Mouse (Mus musculus): Measurements from ENCODE around the gene Fzr1. TPM values are rescaled to one million over a fixed set of nuclear protein-coding genes. Genes with fewer than 3 reads are reported as not detected.

Fzr1 gene
- polyA plus RNA-seq, 1 experiment from 2014 or later = 127 TPM

DNA sequence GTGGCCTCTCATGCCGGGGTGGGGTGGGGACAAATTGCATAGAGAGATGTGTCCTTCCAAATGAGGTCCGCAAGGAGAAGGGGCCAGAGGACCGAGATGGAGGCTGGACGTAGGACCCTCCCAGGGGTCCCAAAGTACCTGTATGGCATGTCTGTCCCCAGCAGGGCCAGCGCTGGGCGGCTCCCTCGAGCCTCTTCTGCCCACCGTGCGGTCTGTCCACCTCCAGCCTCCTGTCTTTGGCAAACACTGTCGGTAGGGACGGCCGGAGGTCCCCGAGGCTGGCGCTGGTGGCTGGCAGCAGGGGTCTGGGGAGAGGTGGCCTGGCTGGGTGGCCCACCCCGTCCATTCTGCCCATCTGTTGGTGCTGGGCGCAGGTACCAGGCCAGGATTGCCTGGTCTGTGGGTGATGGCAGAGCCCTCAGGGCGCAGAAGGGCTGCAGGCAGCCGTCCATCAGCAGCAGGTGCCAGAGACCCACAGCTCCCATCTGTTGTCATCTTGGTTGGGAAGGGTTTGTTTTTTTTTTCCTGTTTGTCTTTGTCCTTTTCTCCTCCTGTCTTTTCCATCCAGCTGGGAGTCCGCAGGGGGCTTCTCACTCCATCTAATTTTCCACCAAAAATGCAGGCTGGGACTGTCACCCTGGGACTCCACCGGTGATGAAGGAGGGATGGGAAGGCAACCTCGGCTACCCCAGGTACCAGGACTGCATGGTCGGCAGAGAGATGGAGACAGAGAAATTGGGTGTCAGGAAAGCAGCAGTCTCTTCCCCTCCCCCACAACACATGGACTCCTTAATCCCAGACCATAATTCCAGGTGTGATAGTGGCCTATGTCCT, 22.3 kb upstream of the Fzr1 start:
- H3K27me3 ChIP-seq = peaks cover 32% of the 10 kb centered on the region
- no peak overlapping the region for H3K4me3 ChIP-seq (replicated peaks)
- no peak overlapping the region for H3K4me2 ChIP-seq
- no peaks in the 10 kb centered on the region for H3K9me3 ChIP-seq (replicated peaks)
- H3K9ac ChIP-seq = no peak overlapping the region
- peaks cover 43% of the 10 kb centered on the region for H3K4me1 ChIP-seq (replicated peaks)
- no peak for ATAC-seq (ENCODE audit: insufficient read depth)
- H3K27ac ChIP-seq (replicated peaks) = no peak overlapping the region
- WGBS (ENCODE audit: insufficient replicate concordance) = 79% methylated on average over 22 of the region's 22 CpGs
- H3K36me3 ChIP-seq (replicated peaks) = peaks cover 17% of the 10 kb centered on the region

- H3K4me2 ChIP-seq = no peak overlapping the region
Measured at GRCm38 (mm10) chr10:81399798-81400308, 21.5 kb upstream of the Fzr1 start.

GRCm38 (mm10) chr10:81399296-81399695, 21.0 kb upstream of the Fzr1 start:
- Histone ChIP-seq H3K9me3 (replicated peaks) (no peaks in the 10 kb centered on the region), H3K4me1 (replicated peaks) (peaks cover 32% of the 10 kb centered on the region), H3K9ac (no peak overlapping the region), H3K4me2 (no peak overlapping the region), H3K27me3 (peaks cover 21% of the 10 kb centered on the region), H3K4me3 (replicated peaks) (no peak overlapping the region), H3K36me3 (replicated peaks) (peaks cover 17% of the 10 kb centered on the region), H3K27ac (replicated peaks) (no peak overlapping the region)
- 76% methylated on average over 5 of the region's 5 CpGs for WGBS (ENCODE audit: insufficient replicate concordance)
- no peak for ATAC-seq (ENCODE audit: insufficient read depth)

More at GRCm38 (mm10) chr10:81399798-81400308, 21.5 kb upstream of the Fzr1 start:
- Histone ChIP-seq H3K4me1 (replicated peaks) (peaks cover 37% of the 10 kb centered on the region), H3K9me3 (replicated peaks) (no peaks in the 10 kb centered on the region), H3K27me3 (peaks cover 26% of the 10 kb centered on the region), H3K27ac (replicated peaks) (no peak overlapping the region), H3K4me3 (replicated peaks) (no peak overlapping the region), H3K36me3 (replicated peaks) (peaks cover 17% of the 10 kb centered on the region), H3K9ac (no peak overlapping the region)
- 78% methylated on average over 18 of the region's 18 CpGs for WGBS (ENCODE audit: insufficient replicate concordance)
- ATAC-seq (ENCODE audit: insufficient read depth) = no peak

GRCm38 (mm10) chr10:81396749-81397148, 18.4 kb upstream of the Fzr1 start:
- Histone ChIP-seq H3K27ac (replicated peaks) (no peak overlapping the region), H3K4me2 (no peak overlapping the region), H3K9ac (no peak overlapping the region), H3K36me3 (replicated peaks) (peaks cover 17% of the 10 kb centered on the region), H3K4me3 (replicated peaks) (no peak overlapping the region), H3K27me3 (peaks cover 3% of the 10 kb centered on the region; the same call in 1 of the 2 replicates), H3K9me3 (replicated peaks) (no peaks in the 10 kb centered on the region), H3K4me1 (replicated peaks) (peaks cover 32% of the 10 kb centered on the region)
- no peak for ATAC-seq (ENCODE audit: insufficient read depth)
- WGBS (ENCODE audit: insufficient replicate concordance) = 81% methylated on average over 5 of the region's 5 CpGs

GRCm38 (mm10) chr10:81395865-81396264, 17.5 kb upstream of the Fzr1 start:
- no peak overlapping the region for H3K4me3 ChIP-seq (replicated peaks)
- WGBS (ENCODE audit: insufficient replicate concordance) = 67% methylated on average over 4 of the region's 4 CpGs
- H3K9ac ChIP-seq = no peak overlapping the region
- H3K36me3 ChIP-seq (replicated peaks) = peaks cover 17% of the 10 kb centered on the region
- no peak for ATAC-seq (ENCODE audit: insufficient read depth)
- H3K9me3 ChIP-seq (replicated peaks) = no peaks in the 10 kb centered on the region
- peaks cover 3% of the 10 kb centered on the region; the same call in 1 of the 2 replicates for H3K27me3 ChIP-seq
- no peak overlapping the region for H3K27ac ChIP-seq (replicated peaks)
- H3K4me2 ChIP-seq = no peak overlapping the region
- peaks cover 23% of the 10 kb centered on the region for H3K4me1 ChIP-seq (replicated peaks)

GRCm38 (mm10) chr10:81395127-81395526, 16.8 kb upstream of the Fzr1 start:
- Histone ChIP-seq H3K9me3 (replicated peaks) (no peaks in the 10 kb centered on the region), H3K27ac (replicated peaks) (no peak overlapping the region), H3K27me3 (no peaks in the 10 kb centered on the region; the same call in 1 of the 2 replicates), H3K4me3 (replicated peaks) (no peak overlapping the region), H3K4me2 (no peak overlapping the region), H3K9ac (no peak overlapping the region), H3K4me1 (replicated peaks) (peaks cover 26% of the 10 kb centered on the region), H3K36me3 (replicated peaks) (peaks cover 9% of the 10 kb centered on the region)
- 11% methylated on average over 5 of the region's 5 CpGs for WGBS (ENCODE audit: insufficient replicate concordance)
- ATAC-seq (ENCODE audit: insufficient read depth) = no peak

DNA sequence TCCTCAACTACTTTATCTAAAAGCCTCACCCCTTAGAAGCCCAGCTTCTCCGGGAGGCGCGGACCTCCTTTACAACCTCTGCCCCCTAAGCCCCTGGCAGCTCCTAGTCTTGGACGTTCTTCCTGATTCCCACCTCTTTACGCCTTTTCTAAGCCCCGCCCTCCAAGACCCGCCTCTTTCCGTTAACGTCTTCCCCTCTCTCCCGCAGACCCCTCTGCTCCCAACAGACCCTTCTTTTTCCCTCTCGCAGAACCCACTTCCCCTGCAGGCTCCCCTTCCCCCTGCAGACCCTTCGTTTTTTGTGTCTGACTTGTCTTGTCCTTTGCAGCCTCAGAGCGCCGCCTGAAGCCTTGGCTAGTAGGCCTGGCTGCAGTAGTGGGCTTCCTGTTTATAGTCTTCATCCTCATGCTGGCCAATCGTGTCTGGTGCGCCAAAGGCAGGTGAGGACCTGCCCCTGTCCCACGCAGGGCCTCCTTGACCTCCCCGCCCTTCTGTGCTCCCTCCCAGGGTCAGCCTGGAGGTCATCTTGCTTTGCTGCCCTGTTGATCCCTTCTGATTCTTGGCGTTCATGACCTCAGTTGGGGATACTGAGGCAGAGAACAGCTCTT, 15.2 kb upstream of the Fzr1 start:
- H3K9me3 ChIP-seq (replicated peaks) = no peaks in the 10 kb centered on the region
- no peaks in the 10 kb centered on the region; the same call in 1 of the 2 replicates for H3K27me3 ChIP-seq
- H3K4me1 ChIP-seq (replicated peaks) = peaks cover 42% of the 10 kb centered on the region
- peaks cover under 1% of the 10 kb centered on the region for H3K36me3 ChIP-seq (replicated peaks)
- no peak for ATAC-seq (ENCODE audit: insufficient read depth)
- 7% methylated on average over 19 of the region's 19 CpGs for WGBS (ENCODE audit: insufficient replicate concordance)
- H3K4me3 ChIP-seq (replicated peaks) = peak overlapping the region; percentile 34
- H3K27ac ChIP-seq (replicated peaks) = peak overlapping the region; percentile 19; the same call in 1 of the 2 replicates
- peak overlapping the region; percentile 11; the same call in 1 of the 2 replicates for H3K9ac ChIP-seq
- H3K4me2 ChIP-seq = peak overlapping the region; percentile 63

GRCm38 (mm10) chr10:81392781-81393185, 14.5 kb upstream of the Fzr1 start, which contains the start of gene Smim24:
Smim24 (plus strand) TSS chr10:81393051.
- 41% methylated on average over 14 of the region's 14 CpGs for WGBS (ENCODE audit: insufficient replicate concordance)

DNA sequence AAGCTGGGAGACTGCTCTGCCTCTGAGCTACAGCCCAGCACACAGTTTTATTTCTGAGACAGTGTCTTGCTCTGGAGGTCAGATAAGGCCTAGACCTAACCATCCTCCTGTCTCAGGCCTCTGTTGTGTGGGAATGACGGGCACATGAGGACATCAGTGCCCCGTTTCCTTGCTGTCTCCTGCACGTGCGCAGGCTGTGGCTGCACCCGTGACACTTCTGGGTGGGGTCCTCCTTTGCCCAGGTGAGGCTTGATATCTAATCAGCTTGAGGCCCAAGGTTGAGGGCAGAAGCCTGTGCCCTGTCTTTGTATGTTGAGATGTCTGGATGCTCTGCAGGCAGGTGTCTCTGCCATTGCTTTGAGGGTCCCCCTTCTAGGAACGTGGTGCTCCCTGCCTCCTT, 14.0 kb upstream of the Fzr1 start:
- WGBS (ENCODE audit: insufficient replicate concordance) = 58% methylated on average over 6 of the region's 6 CpGs
- Histone ChIP-seq H3K27me3 (no peaks in the 10 kb centered on the region; the same call in 1 of the 2 replicates), H3K4me3 (replicated peaks) (no peak overlapping the region), H3K4me2 (no peak overlapping the region), H3K9ac (no peak overlapping the region), H3K9me3 (replicated peaks) (no peaks in the 10 kb centered on the region), H3K27ac (replicated peaks) (no peak overlapping the region), H3K36me3 (replicated peaks) (peaks cover 14% of the 10 kb centered on the region), H3K4me1 (replicated peaks) (peaks cover 49% of the 10 kb centered on the region)
- no peak for ATAC-seq (ENCODE audit: insufficient read depth)

More at GRCm38 (mm10) chr10:81392781-81393185, 14.5 kb upstream of the Fzr1 start, which contains the start of gene Smim24:
- no peak for ATAC-seq (ENCODE audit: insufficient read depth)
- Histone ChIP-seq H3K9ac (peak within 1 kb of the TSS; percentile 11; the same call in 1 of the 2 replicates), H3K36me3 (replicated peaks) (peaks cover 9% of the 10 kb centered on the region), H3K27me3 (no peaks in the 10 kb centered on the region; the same call in 1 of the 2 replicates), H3K4me3 (replicated peaks) (peak within 1 kb of the TSS; percentile 34), H3K27ac (replicated peaks) (peak within 1 kb of the TSS; percentile 19; the same call in 1 of the 2 replicates), H3K4me1 (replicated peaks) (peaks cover 49% of the 10 kb centered on the region), H3K9me3 (replicated peaks) (no peaks in the 10 kb centered on the region), H3K4me2 (peak within 1 kb of the TSS; percentile 63)

GRCm38 (mm10) chr10:81390678-81390965, 12.3 kb upstream of the Fzr1 start:
- no peak overlapping the region for H3K9ac ChIP-seq
- H3K9me3 ChIP-seq (replicated peaks) = no peaks in the 10 kb centered on the region
- no peaks in the 10 kb centered on the region; the same call in 1 of the 2 replicates for H3K27me3 ChIP-seq
- ATAC-seq (ENCODE audit: insufficient read depth) = no peak
- peaks cover 29% of the 10 kb centered on the region for H3K36me3 ChIP-seq (replicated peaks)
- no peak overlapping the region for H3K4me3 ChIP-seq (replicated peaks)
- 81% methylated on average over 13 of the region's 13 CpGs for WGBS (ENCODE audit: insufficient replicate concordance)
- no peak overlapping the region for H3K27ac ChIP-seq (replicated peaks)
- H3K4me1 ChIP-seq (replicated peaks) = peaks cover 60% of the 10 kb centered on the region
- no peak overlapping the region for H3K4me2 ChIP-seq

Data from liver, embryonic 15.5 days (tissue).